Mouse (Mus musculus) bone marrow macrophage, adult 2 months (primary cell): Measurements from ENCODE around the gene Pcgf3.

Experiments used
- CTCF ChIP-seq: IDR thresholded peaks from 2 replicates; pipeline ENCODE4 v1.5.1; 2012; ENCODE audit warnings: low read depth, mild to moderate bottlenecking, low read length, moderate library complexity
- POLR2A ChIP-seq: IDR thresholded peaks from 2 replicates; pipeline ENCODE4 v1.6.1; 2012; ENCODE audit warnings: mild to moderate bottlenecking, low read depth, low read length, borderline replicate concordance

GRCm38 (mm10) chr5:108547636-108548035 is 86.6 kb downstream of the Pcgf3 start:
- TF ChIP-seq POLR2A (no peak), CTCF (no peak)
